Mouse (Mus musculus): ENCODE measurements around the gene Ccdc159. TPM values are rescaled to one million over a fixed set of nuclear protein-coding genes. Genes with fewer than 3 reads are reported as not detected.

Gene Ccdc159
- polyA plus RNA-seq, 1 experiment from 2014 or later = 5.0 TPM

DNA sequence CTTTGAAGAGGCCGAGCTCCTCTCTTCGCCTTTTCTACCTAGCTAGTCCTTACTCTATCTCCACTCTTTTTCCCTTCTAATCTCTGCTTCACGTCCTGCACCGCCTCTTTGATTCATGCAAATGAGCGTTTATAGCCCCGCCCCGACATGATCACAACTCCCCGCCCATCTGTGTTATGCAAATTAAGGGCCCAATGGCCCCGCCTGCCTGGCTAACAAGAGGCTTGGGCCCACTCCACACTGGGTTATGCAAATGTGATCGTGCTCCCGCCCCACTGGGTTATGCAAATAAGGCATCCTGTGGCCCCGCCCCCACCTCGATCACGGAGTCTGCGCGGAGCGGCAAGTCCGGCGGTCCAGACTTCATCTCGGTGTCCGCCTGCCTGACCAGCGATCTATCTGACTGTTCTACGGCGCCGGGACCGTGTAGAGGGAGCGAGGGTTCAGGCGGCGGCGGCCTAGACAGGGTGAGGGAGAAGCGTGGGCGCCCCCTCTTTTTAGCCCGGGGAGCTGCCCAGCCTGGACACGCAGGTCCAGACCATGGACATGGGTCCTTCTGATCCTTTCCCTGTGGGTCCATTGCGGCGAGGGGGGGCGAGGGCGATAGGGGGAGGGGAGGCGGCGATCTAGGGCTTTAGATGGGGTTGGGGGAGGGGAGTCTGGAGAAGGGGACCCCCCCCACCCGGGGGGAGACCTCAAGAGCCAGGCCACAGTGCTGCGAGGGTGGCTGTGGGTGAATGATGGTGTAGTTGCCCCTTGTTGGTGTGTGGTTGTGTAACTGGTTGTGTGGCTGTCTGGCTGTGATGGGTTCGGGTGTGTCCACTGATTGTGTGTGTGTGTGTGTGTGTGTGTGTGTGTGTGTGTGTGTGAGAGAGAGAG is 9.7 kb downstream of the Ccdc159 start, which contains the start of gene Plppr2:
TSS of gene Plppr2 (plus strand) at position 342 of the 879 bp plus-strand sequence.
- H3K4me3 ChIP-seq = peak within 1 kb of the TSS; percentile 73
- H3K27ac ChIP-seq = peak within 1 kb of the TSS; percentile 63
- peak within 1 kb of the TSS; percentile 76 for H3K4me2 ChIP-seq
- H3K36me3 ChIP-seq (ENCODE audit: poor library complexity, severe bottlenecking) = peaks cover 24% of the 10 kb centered on the region
- peaks cover 21% of the 10 kb centered on the region for H3K4me1 ChIP-seq
- H3K9me3 ChIP-seq (replicated peaks) = no peaks in the 10 kb centered on the region
- ATAC-seq = peak; percentile 91
- peak within 1 kb of the TSS; percentile 84 for H3K9ac ChIP-seq
- H3K27me3 ChIP-seq = no peaks in the 10 kb centered on the region
- 2% methylated on average over 42 of the region's 43 CpGs for WGBS

DNA sequence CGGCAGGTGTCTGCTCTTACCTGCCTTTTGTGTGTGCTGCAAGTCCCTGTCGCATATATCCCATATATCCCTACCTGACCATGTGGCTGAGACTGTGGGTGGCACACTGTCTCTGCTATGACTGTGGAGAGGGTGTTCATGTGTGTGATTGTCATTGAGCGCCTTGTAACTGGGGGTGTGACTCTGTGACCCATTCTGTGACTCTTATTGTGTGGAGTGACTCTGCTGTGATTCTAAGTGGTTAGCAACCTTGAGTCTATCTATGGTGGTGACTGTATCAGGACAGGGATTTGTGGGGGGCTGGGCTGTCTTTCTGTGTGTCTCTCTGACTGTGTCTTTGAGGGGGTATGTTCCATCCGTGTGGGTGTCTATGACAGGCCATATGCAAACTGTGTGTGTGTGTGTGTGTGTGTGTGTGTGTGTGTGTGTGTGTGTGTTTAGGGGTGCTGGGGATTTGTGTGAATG is 10.5 kb downstream of the Ccdc159 start:
- no peak overlapping the region for H3K27ac ChIP-seq
- peaks cover 24% of the 10 kb centered on the region for H3K36me3 ChIP-seq (ENCODE audit: poor library complexity, severe bottlenecking)
- H3K4me3 ChIP-seq = peak overlapping the region; percentile 73
- no peaks in the 10 kb centered on the region for H3K9me3 ChIP-seq (replicated peaks)
- peak overlapping the region; percentile 76 for H3K4me2 ChIP-seq
- peak overlapping the region; percentile 84 for H3K9ac ChIP-seq
- H3K27me3 ChIP-seq = no peaks in the 10 kb centered on the region
- WGBS = 74% methylated on average over 4 of the region's 4 CpGs
- peaks cover 21% of the 10 kb centered on the region for H3K4me1 ChIP-seq
- ATAC-seq = peak; percentile 16; the same call in 1 of the 2 replicates

DNA sequence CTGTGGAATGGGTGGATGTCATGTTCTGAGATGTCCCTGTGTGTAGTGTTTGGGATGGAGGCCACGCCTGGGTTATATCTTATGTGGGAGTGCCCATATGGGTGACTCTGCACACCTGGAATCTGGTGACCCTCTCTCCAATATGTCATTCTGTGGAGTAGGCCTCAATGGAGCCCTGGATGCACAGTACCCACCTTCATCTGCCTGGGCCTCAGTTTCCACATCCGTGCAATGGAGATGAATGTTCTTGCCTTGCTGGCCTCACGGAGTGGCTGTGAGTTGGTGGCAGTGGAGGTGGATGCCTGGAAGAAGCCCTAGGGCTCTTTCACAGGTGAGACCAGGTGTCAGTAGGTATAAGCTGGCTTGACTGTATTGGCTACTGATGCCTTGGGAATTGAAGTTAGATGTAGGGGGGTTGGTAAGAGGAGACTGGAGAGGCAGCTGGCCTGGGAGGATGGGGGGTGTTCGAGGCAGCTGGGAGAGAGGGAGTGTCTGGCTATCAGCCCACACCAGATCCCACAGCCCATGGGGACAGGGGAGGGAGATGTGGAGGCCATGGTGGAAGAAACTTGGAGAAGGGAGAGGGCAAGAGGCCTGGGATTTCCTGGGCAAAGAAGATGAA is 11.1 kb downstream of the Ccdc159 start:
- peak overlapping the region; percentile 76 for H3K4me2 ChIP-seq
- peak overlapping the region; percentile 73 for H3K4me3 ChIP-seq
- no peak overlapping the region for H3K27ac ChIP-seq
- peaks cover 24% of the 10 kb centered on the region for H3K36me3 ChIP-seq (ENCODE audit: poor library complexity, severe bottlenecking)
- peak overlapping the region; percentile 84 for H3K9ac ChIP-seq
- H3K9me3 ChIP-seq (replicated peaks) = no peaks in the 10 kb centered on the region
- ATAC-seq = no peak
- no peaks in the 10 kb centered on the region for H3K27me3 ChIP-seq
- WGBS = 86% methylated on average over 4 of the region's 4 CpGs
- peaks cover 21% of the 10 kb centered on the region for H3K4me1 ChIP-seq

DNA sequence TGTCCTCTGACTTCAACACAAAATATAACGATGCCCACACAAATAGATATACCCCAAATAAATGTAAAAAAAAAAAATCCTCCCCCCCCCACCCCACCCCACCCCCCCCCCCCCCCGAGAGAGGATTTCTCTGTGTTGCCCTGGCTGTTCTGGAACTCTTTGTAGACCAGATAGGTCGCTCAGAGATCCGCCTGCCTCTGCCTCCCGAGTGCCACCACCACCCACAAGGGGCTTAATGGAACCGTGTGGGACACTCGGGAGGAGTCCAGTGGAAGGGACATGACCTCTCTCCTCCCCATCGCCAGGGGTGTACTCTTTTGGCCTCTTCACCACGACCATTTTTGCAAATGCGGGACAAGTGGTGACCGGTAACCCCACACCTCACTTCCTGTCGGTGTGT is 15.8 kb downstream of the Ccdc159 start:
- no peak overlapping the region for H3K4me2 ChIP-seq

DNA sequence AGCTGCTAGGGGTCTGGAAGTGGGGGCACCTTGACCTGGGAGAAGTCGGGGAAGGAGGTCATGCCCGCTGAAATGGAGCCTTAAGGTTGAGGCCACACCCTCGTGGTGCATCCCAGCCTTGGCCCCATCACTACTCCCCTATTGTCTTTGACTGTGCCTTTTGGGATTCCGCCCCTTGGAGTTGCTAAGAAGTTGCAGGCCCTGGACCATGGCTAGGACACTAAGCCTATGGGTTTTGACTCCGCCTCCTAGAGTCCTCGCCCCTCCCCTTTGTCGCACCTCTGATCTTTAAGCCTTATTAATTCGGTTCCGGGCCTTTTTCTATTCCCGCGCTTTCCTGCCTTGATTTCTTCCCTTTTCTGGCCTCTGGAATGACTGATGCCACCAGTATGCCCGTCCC is 16.4 kb downstream of the Ccdc159 start:
- 59% methylated on average over 12 of the region's 12 CpGs for WGBS
- ATAC-seq = 0 out of 2 replicates have a peak, but pooled peaks have one; percentile 1
- Histone ChIP-seq H3K4me2 (no peak overlapping the region), H3K27ac (no peak overlapping the region), H3K27me3 (peaks cover 11% of the 10 kb centered on the region; the same call in 1 of the 2 replicates), H3K9me3 (replicated peaks) (no peaks in the 10 kb centered on the region), H3K4me1 (no peaks in the 10 kb centered on the region), H3K4me3 (no peak overlapping the region), H3K9ac (no peak overlapping the region), H3K36me3 (ENCODE audit: poor library complexity, severe bottlenecking) (peaks cover 37% of the 10 kb centered on the region)

More for the DNA sequence above, 15.8 kb downstream of the Ccdc159 start:
- WGBS = 83% methylated on average over 10 of the region's 12 CpGs
- ATAC-seq = no peak
- no peak overlapping the region for H3K9ac ChIP-seq
- peaks cover 37% of the 10 kb centered on the region for H3K36me3 ChIP-seq (ENCODE audit: poor library complexity, severe bottlenecking)
- H3K27me3 ChIP-seq = peaks cover 7% of the 10 kb centered on the region; the same call in 1 of the 2 replicates
- no peak overlapping the region for H3K27ac ChIP-seq
- peaks cover 6% of the 10 kb centered on the region for H3K4me1 ChIP-seq
- H3K4me3 ChIP-seq = no peak overlapping the region
- H3K9me3 ChIP-seq (replicated peaks) = no peaks in the 10 kb centered on the region

GRCm38 (mm10) chr9:21944267-21944666 is 17.0 kb downstream of the Ccdc159 start:
- WGBS = 29% methylated on average over 23 of the region's 23 CpGs
- Histone ChIP-seq H3K9ac (no peak overlapping the region), H3K36me3 (ENCODE audit: poor library complexity, severe bottlenecking) (peaks cover 32% of the 10 kb centered on the region), H3K9me3 (replicated peaks) (no peaks in the 10 kb centered on the region), H3K4me3 (no peak overlapping the region), H3K4me1 (no peaks in the 10 kb centered on the region), H3K27me3 (peaks cover 11% of the 10 kb centered on the region; the same call in 1 of the 2 replicates), H3K4me2 (no peak overlapping the region), H3K27ac (no peak overlapping the region)
- no peak for ATAC-seq

DNA sequence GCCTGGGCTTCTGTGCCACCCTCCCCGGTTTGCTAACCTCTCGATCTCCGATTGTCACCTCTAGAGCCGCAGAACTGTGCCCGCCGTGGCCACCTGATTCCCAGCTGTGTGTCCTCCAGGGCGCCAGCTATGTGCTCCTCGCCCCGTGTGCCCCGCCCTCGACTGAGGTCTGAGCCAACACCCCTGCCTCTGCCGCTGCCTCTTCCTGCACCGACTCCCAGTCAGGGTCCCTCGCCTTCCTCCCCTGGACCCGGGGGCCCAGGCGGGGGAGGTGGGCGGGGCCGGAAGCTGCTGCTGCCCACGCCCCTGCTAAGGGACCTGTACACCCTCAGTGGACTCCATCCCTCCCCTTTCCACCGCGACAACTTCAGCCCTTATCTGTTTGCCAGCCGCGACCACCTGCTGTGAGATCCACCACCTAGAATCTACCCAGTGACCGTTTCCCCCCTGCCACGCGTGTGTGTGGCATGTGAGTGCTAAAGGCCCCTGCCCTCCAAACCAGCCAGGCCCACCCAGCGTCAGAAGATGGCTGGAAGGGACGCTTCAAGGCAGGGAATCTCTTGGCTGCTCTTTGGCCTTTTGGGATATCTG is 20.4 kb downstream of the Ccdc159 start:
- Histone ChIP-seq H3K27ac (no peak overlapping the region), H3K27me3 (peaks cover 15% of the 10 kb centered on the region; the same call in 1 of the 2 replicates), H3K4me2 (peak overlapping the region; percentile 19; the same call in 1 of the 2 replicates), H3K9me3 (replicated peaks) (no peaks in the 10 kb centered on the region; the same call in 1 of the 2 replicates), H3K4me3 (no peak overlapping the region), H3K4me1 (no peaks in the 10 kb centered on the region), H3K9ac (no peak overlapping the region), H3K36me3 (ENCODE audit: poor library complexity, severe bottlenecking) (peaks cover 13% of the 10 kb centered on the region)
- no peak for ATAC-seq
- 7% methylated on average over 23 of the region's 28 CpGs for WGBS

DNA sequence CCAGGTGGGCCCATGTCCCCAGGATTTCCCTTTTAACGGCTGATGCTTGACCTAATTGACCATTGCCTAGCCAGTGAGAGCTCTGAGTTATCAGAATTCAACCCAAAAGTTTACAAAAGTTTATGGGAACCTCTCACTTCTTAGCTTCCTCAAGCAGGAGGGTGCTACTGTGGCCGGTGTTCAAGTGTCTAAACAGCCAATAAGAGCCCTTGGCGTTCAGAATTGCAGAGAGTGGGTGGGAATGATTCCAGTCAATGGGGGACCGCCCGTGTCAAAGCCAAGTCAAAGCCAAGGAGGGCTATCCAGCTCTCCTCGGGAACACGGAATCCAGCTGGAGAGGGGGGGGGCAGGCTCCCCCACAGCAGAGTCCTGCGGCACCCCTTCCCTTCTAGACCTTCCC is 20.9 kb downstream of the Ccdc159 start:
- WGBS = 48% methylated on average over 8 of the region's 8 CpGs
- H3K27ac ChIP-seq = no peak overlapping the region
- peaks cover 13% of the 10 kb centered on the region for H3K36me3 ChIP-seq (ENCODE audit: poor library complexity, severe bottlenecking)
- H3K4me2 ChIP-seq = no peak overlapping the region
- peaks cover 15% of the 10 kb centered on the region; the same call in 1 of the 2 replicates for H3K27me3 ChIP-seq
- ATAC-seq = no peak
- H3K4me3 ChIP-seq = no peak overlapping the region
- H3K4me1 ChIP-seq = peaks cover 4% of the 10 kb centered on the region
- no peak overlapping the region for H3K9ac ChIP-seq
- no peaks in the 10 kb centered on the region; the same call in 1 of the 2 replicates for H3K9me3 ChIP-seq (replicated peaks)

DNA sequence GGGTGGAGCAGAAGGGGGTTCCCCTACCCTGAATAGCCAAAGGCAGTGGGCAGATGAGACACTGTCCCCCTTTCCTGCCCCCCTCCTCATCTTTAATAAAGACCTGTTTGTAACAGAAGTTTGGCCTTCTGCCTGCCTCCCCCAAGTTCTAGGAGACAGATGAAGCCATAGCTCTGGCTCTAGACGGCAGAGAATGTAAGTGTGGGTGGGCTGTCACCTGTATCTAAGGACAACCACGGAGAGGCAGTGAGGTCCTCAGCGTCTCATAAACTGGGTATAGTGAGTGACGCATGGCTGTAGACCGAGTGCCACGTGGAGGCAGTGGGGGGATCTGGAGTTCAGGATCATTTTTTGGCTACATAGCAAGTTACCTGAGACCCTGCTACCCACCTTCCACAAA is 21.5 kb downstream of the Ccdc159 start:
- H3K27ac ChIP-seq = no peak overlapping the region
- no peak overlapping the region for H3K9ac ChIP-seq
- WGBS = 71% methylated on average over 6 of the region's 6 CpGs
- H3K4me3 ChIP-seq = no peak overlapping the region
- peaks cover 15% of the 10 kb centered on the region; the same call in 1 of the 2 replicates for H3K27me3 ChIP-seq
- no peak for ATAC-seq
- no peak overlapping the region for H3K4me2 ChIP-seq
- H3K4me1 ChIP-seq = peaks cover 10% of the 10 kb centered on the region
- peaks cover 13% of the 10 kb centered on the region for H3K36me3 ChIP-seq (ENCODE audit: poor library complexity, severe bottlenecking)
- no peaks in the 10 kb centered on the region; the same call in 1 of the 2 replicates for H3K9me3 ChIP-seq (replicated peaks)

- Histone ChIP-seq H3K36me3 (ENCODE audit: poor library complexity, severe bottlenecking) (peaks cover 4% of the 10 kb centered on the region; the same call in 1 of the 2 replicates), H3K4me2 (no peak overlapping the region), H3K27me3 (peaks cover 15% of the 10 kb centered on the region; the same call in 1 of the 2 replicates), H3K9ac (no peak overlapping the region), H3K4me3 (no peak overlapping the region), H3K9me3 (replicated peaks) (no peaks in the 10 kb centered on the region; the same call in 1 of the 2 replicates), H3K27ac (no peak overlapping the region), H3K4me1 (peaks cover 20% of the 10 kb centered on the region)
- ATAC-seq = no peak
- WGBS = 18% methylated on average over 11 of the region's 11 CpGs
Measured at GRCm38 (mm10) chr9:21950322-21950721, 23.1 kb downstream of the Ccdc159 start.

GRCm38 (mm10) chr9:21951977-21952376 is 24.7 kb downstream of the Ccdc159 start:
- Histone ChIP-seq H3K27me3 (peaks cover 15% of the 10 kb centered on the region; the same call in 1 of the 2 replicates), H3K27ac (no peak overlapping the region), H3K9ac (no peak overlapping the region), H3K4me3 (no peak overlapping the region), H3K36me3 (ENCODE audit: poor library complexity, severe bottlenecking) (no peaks in the 10 kb centered on the region), H3K4me2 (no peak overlapping the region), H3K4me1 (peaks cover 26% of the 10 kb centered on the region), H3K9me3 (replicated peaks) (no peaks in the 10 kb centered on the region; the same call in 1 of the 2 replicates)
- no peak for ATAC-seq
- 85% methylated on average over 3 of the region's 3 CpGs for WGBS

Measured in forebrain, embryonic 13.5 days (tissue).